16 mouse cellular contexts compared by ENCODE assay signal in genomic region chr10:3523044-3523793, GRCm38 (mm10). TPM values are rescaled to one million over a fixed set of nuclear protein-coding genes. Genes with fewer than 3 reads are reported as not detected.
DNase-seq lines count a peak whose midpoint lies in the region; ATAC-seq and TF ChIP-seq lines count a peak whose summit lies in the region.
"Had no signal": no experiment of that assay in that cellular context is flagged by ENCODE, and none has a peak within 500 bp of the region (broad histone marks: within the 10 kb centered on the region; RNA-seq: fewer than 3 reads in every experiment).

No protein-coding gene starts in this region.

- peak overlapping the region; percentile 84 to 86 for H3K27ac ChIP-seq in heart, embryonic 14.5 days (replicated peaks in 1 of 2; ENCODE audit: control insufficient read depth in 1 of 2, insufficient read depth in 1 of 2, low read depth in 2 of 2, low read length in 2 of 2)
- H3K27ac ChIP-seq in embryonic facial prominence, embryonic 10.5 days (replicated peaks): no peak overlapping the region
- H3K27ac ChIP-seq: limb, embryonic 13.5 days; midbrain, embryonic 15.5 days had no signal

- H3K27me3 ChIP-seq in C2C12 (ENCODE audit: control insufficient read depth, insufficient read depth, insufficient read length): no peaks in the 10 kb centered on the region
- no peaks in the 10 kb centered on the region for H3K27me3 ChIP-seq in heart, embryonic 14.5 days (ENCODE audit: control insufficient read depth, insufficient read depth, low read length)
- H3K27me3 ChIP-seq in embryonic facial prominence, embryonic 10.5 days (replicated peaks; ENCODE audit: low read depth, poor library complexity, severe bottlenecking): no peaks in the 10 kb centered on the region
- H3K27me3 ChIP-seq: limb, embryonic 13.5 days; midbrain, embryonic 15.5 days had no signal

- no peaks in the 10 kb centered on the region for H3K79me3 ChIP-seq in C2C12 (ENCODE audit: low read depth)

- no peaks in the 10 kb centered on the region for H3K9me3 ChIP-seq in heart, embryonic 14.5 days (ENCODE audit: control insufficient read depth, low read length)
- H3K9me3 ChIP-seq in embryonic facial prominence, embryonic 10.5 days: no peaks in the 10 kb centered on the region
- H3K9me3 ChIP-seq: limb, embryonic 13.5 days; midbrain, embryonic 15.5 days had no signal

- no peaks in the 10 kb centered on the region for H3K79me2 ChIP-seq in C2C12 (ENCODE audit: control insufficient read depth, insufficient read depth)

- H3K36me3 ChIP-seq in C2C12 (ENCODE audit: control insufficient read depth, insufficient read depth): no peaks in the 10 kb centered on the region
- no peaks in the 10 kb centered on the region for H3K36me3 ChIP-seq in heart, embryonic 14.5 days (ENCODE audit: control insufficient read depth, insufficient read depth, low read length)
- no peaks in the 10 kb centered on the region for H3K36me3 ChIP-seq in embryonic facial prominence, embryonic 10.5 days (replicated peaks)
- H3K36me3 ChIP-seq: limb, embryonic 13.5 days; midbrain, embryonic 15.5 days had no signal

- WGBS in heart, embryonic 14.5 days: 11% methylated on average over 6 of the region's 6 CpGs
- 90% methylated on average over 6 of the region's 6 CpGs for WGBS in embryonic facial prominence, embryonic 10.5 days

- H3K4me2 ChIP-seq in heart, embryonic 14.5 days (ENCODE audit: low read length): no peak overlapping the region
- H3K4me2 ChIP-seq: limb, embryonic 13.5 days; midbrain, embryonic 15.5 days had no signal

- H3K4me3 ChIP-seq in C2C12 (ENCODE audit: insufficient read depth, poor library complexity, severe bottlenecking): no peak overlapping the region
- no peak overlapping the region for H3K4me3 ChIP-seq in heart, embryonic 14.5 days (ENCODE audit: control insufficient read depth in 1 of 2, insufficient read depth in 1 of 2, low read depth in 1 of 2, low read length in 2 of 2)
- H3K4me3 ChIP-seq in embryonic facial prominence, embryonic 10.5 days: no peak overlapping the region
- H3K4me3 ChIP-seq: erythroblast, embryonic 14.5 days; limb, embryonic 13.5 days; midbrain, embryonic 15.5 days had no signal

- H3K4me1 ChIP-seq in heart, embryonic 14.5 days (ENCODE audit: control insufficient read depth in 2 of 2, insufficient read depth in 2 of 2, low read length in 2 of 2): peaks cover 25 to 61% of the 10 kb centered on the region in 2 experiments
- H3K4me1 ChIP-seq in embryonic facial prominence, embryonic 10.5 days: no peaks in the 10 kb centered on the region
- H3K4me1 ChIP-seq: midbrain, embryonic 15.5 days had no signal

- TF ChIP-seq CTCF in C2C12 (IDR thresholded peaks at IDR 0.05; ENCODE audit: control insufficient read depth, insufficient read depth, insufficient read length): no peak

- no peak overlapping the region for H3K9ac ChIP-seq in heart, embryonic 14.5 days (ENCODE audit: low read length)
- H3K9ac ChIP-seq: limb, embryonic 13.5 days; midbrain, embryonic 15.5 days had no signal

- ATAC-seq in common myeloid progenitor, adult 5-6 weeks (replicated peaks; ENCODE audit: low read depth, poor library complexity, severe bottlenecking): peak; percentile 39; the same call in 1 of the 2 replicates
- peak; percentile 70 for ATAC-seq in heart, embryonic 14.5 days (ENCODE audit: insufficient number of reproducible peaks, insufficient read depth, low FRiP score, low read depth)
- no peak for ATAC-seq in granulocyte monocyte progenitor cell, adult 5-6 weeks (replicated peaks; ENCODE audit: poor library complexity, severe bottlenecking)
- ATAC-seq: midbrain, embryonic 15.5 days had no signal

- no peak overlapping the region for H3ac ChIP-seq in C2C12 (ENCODE audit: control insufficient read depth, insufficient read length, low read depth)

- DNase-seq in frontal cortex, adult 2 months (ENCODE audit: extremely low spot score in 1 of 2, low spot score in 1 of 2): peak; percentile 32 to 69
- DNase-seq in frontal cortex, postnatal 14 days (ENCODE audit: low spot score in 2 of 2): no peak
- no peak for DNase-seq in gastrocnemius, postnatal 4 days (ENCODE audit: low spot score in 2 of 2)
- DNase-seq in embryonic facial prominence, embryonic 10.5 days (ENCODE audit: low spot score): no peak
- DNase-seq: kidney, postnatal 10 days; layer of hippocampus, postnatal 36 days; lung, postnatal 36 days; right cerebral cortex, postnatal 25 days had no signal

TF ChIP-seq in C2C12, 6 proteins besides CTCF, POLR2A, EP300 and RAD21:
- no peak for TF ChIP-seq MYOD1 (IDR thresholded peaks at IDR 0.05; ENCODE audit: control insufficient read depth, insufficient read length, low read depth)
- TF ChIP-seq USF1 (IDR thresholded peaks at IDR 0.05; ENCODE audit: low read depth): no peak
- TF ChIP-seq FOSL1 (IDR thresholded peaks at IDR 0.05; ENCODE audit: insufficient read depth, low read length, poor library complexity, severe bottlenecking): peak; percentile 27
- TF ChIP-seq CEBPB (IDR thresholded peaks at IDR 0.05; ENCODE audit: low read depth): peak; percentile 88
- no peak for TF ChIP-seq MAX (IDR thresholded peaks at IDR 0.05)
- no peak for TF ChIP-seq MYOG (IDR thresholded peaks at IDR 0.05; ENCODE audit: control insufficient read depth, extremely low read depth, insufficient read length)

RNA-seq across cellular contexts. Expression of gene Iyd, which starts 16.8 kb away (rescaled TPM):
- polyA plus RNA-seq in frontal cortex, adult 2 months (2012; rRNA removed): 0.36 and 0.44 TPM in 2 replicates
- polyA plus RNA-seq in C2C12 (2012; fragmentation: generic; extraction: Trizol): not detected
- total RNA-seq in common myeloid progenitor, adult 5-6 weeks (2017): not detected in 2 replicates
- 0.58 and 0.62 TPM in 2 replicates for polyA plus RNA-seq in heart, embryonic 14.5 days (2014; fragmentation: Nextera tagmentation; extraction: Ambion mirVana)
- under 1 TPM; 0.62 to 0.66 TPM for total RNA-seq in gastrocnemius, postnatal 4 days (2021)
- not detected in 2 replicates for total RNA-seq in granulocyte monocyte progenitor cell, adult 5-6 weeks (2014; fragmentation: Nextera tagmentation)
- total RNA-seq in granulocyte monocyte progenitor cell, adult 5-6 weeks (2017): not detected in 2 replicates
- not detected in 2 replicates for polyA plus RNA-seq in embryonic facial prominence, embryonic 10.5 days (2016; fragmentation: Nextera tagmentation; extraction: Ambion mirVana)
- total RNA-seq: heart, postnatal 36 days had no signal
- polyA plus RNA-seq: erythroblast, embryonic 14.5 days had no signal

Comparison
In these comparisons a context has a peak if more than half of its experiments do, and no peak if none do; other contexts are left out.
1. DNase-seq: peak in frontal cortex, adult 2 months (2 of 2); none in frontal cortex, postnatal 14 days (0 of 2), gastrocnemius, postnatal 4 days (0 of 2) and embryonic facial prominence, embryonic 10.5 days (single experiment).